Mouse (Mus musculus): Measurements from ENCODE around the gene Rpl21. TPM values are rescaled to one million over a fixed set of nuclear protein-coding genes. Genes with fewer than 3 reads are reported as not detected.

The Rpl21 gene
- polyA plus RNA-seq, 1 experiment, result 486 TPM

GRCm38 (mm10) chr5:146840422-146840821 is 7.7 kb downstream of the Rpl21 start:
- H3K27me3 ChIP-seq (ENCODE audit: control insufficient read depth, insufficient read depth, insufficient read length), result no peaks in the 10 kb centered on the region
- no peak overlapping the region for H3K4me3 ChIP-seq (ENCODE audit: insufficient read depth, poor library complexity, severe bottlenecking)
- no peak overlapping the region for H3ac ChIP-seq (ENCODE audit: control insufficient read depth, insufficient read length, low read depth)
- H3K79me3 ChIP-seq (ENCODE audit: low read depth), result no peaks in the 10 kb centered on the region
- peaks cover 5% of the 10 kb centered on the region for H3K79me2 ChIP-seq (ENCODE audit: control insufficient read depth, insufficient read depth)
- H3K36me3 ChIP-seq (ENCODE audit: control insufficient read depth, insufficient read depth), result peaks cover 41% of the 10 kb centered on the region
- TF ChIP-seq MAX (IDR thresholded peaks at IDR 0.05) (no peak), USF1 (IDR thresholded peaks at IDR 0.05; ENCODE audit: low read depth) (no peak), CEBPB (IDR thresholded peaks at IDR 0.05; ENCODE audit: low read depth) (no peak), MYOG (IDR thresholded peaks at IDR 0.05; ENCODE audit: control insufficient read depth, extremely low read depth, insufficient read length) (no peak), CTCF (IDR thresholded peaks at IDR 0.05; ENCODE audit: control insufficient read depth, insufficient read depth, insufficient read length) (no peak), FOSL1 (IDR thresholded peaks at IDR 0.05; ENCODE audit: insufficient read depth, low read length, poor library complexity, severe bottlenecking) (no peak), MYOD1 (IDR thresholded peaks at IDR 0.05; ENCODE audit: control insufficient read depth, insufficient read length, low read depth) (no peak)

DNA sequence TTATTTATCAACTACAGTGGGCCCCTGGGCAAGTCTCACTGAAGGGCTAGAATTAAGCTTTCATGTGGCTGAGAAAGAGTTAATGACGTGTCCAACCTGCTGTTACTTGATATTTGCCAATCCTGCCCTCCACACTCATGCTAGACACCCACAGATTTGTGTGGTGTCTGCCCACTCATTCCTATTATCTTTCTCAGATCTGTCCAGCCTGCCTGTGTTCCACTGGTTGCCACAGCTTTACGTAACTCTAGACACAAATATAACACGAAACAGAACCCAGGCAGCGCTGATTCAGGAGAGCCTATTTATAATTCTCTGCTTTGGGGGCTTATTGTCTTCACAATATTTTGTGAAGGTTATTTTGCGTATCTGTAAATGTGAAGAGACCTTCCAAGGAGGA is 8.6 kb downstream of the Rpl21 start:
- Histone ChIP-seq H3K4me3 (ENCODE audit: insufficient read depth, poor library complexity, severe bottlenecking) (no peak overlapping the region), H3K27me3 (ENCODE audit: control insufficient read depth, insufficient read depth, insufficient read length) (no peaks in the 10 kb centered on the region), H3K79me3 (ENCODE audit: low read depth) (no peaks in the 10 kb centered on the region), H3K79me2 (ENCODE audit: control insufficient read depth, insufficient read depth) (no peaks in the 10 kb centered on the region), H3ac (ENCODE audit: control insufficient read depth, insufficient read length, low read depth) (no peak overlapping the region), H3K36me3 (ENCODE audit: control insufficient read depth, insufficient read depth) (peaks cover 32% of the 10 kb centered on the region)
- TF ChIP-seq CTCF (IDR thresholded peaks at IDR 0.05; ENCODE audit: control insufficient read depth, insufficient read depth, insufficient read length), result no peak
- no peak for TF ChIP-seq MAX (IDR thresholded peaks at IDR 0.05)
- no peak for TF ChIP-seq FOSL1 (IDR thresholded peaks at IDR 0.05; ENCODE audit: insufficient read depth, low read length, poor library complexity, severe bottlenecking)
- no peak for TF ChIP-seq MYOD1 (IDR thresholded peaks at IDR 0.05; ENCODE audit: control insufficient read depth, insufficient read length, low read depth)
- no peak for TF ChIP-seq MYOG (IDR thresholded peaks at IDR 0.05; ENCODE audit: control insufficient read depth, extremely low read depth, insufficient read length)
- TF ChIP-seq USF1 (IDR thresholded peaks at IDR 0.05; ENCODE audit: low read depth), result no peak
- TF ChIP-seq CEBPB (IDR thresholded peaks at IDR 0.05; ENCODE audit: low read depth), result no peak

DNA sequence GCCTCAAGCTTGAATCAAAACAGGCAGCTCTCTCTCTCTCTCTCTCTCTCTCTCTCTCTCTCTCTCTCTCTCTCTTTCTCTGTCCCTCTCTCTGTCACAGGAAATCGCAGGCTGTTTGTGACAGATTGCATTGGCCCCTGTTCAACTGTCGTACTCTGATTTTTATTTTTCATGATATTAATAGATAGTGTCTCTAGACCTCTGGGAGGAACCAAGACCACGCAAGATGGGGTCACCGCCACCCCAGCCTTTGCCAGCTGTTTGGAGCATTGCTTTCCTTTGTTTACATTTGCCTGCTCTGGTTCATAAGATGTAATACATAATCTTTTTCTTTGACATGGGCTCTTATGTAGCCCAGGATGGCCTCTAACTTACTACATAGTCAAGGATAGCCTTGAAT is 9.3 kb downstream of the Rpl21 start:
- Histone ChIP-seq H3K4me3 (ENCODE audit: insufficient read depth, poor library complexity, severe bottlenecking) (no peak overlapping the region), H3K79me3 (ENCODE audit: low read depth) (no peaks in the 10 kb centered on the region), H3K36me3 (ENCODE audit: control insufficient read depth, insufficient read depth) (peaks cover 26% of the 10 kb centered on the region), H3ac (ENCODE audit: control insufficient read depth, insufficient read length, low read depth) (no peak overlapping the region), H3K79me2 (ENCODE audit: control insufficient read depth, insufficient read depth) (no peaks in the 10 kb centered on the region), H3K27me3 (ENCODE audit: control insufficient read depth, insufficient read depth, insufficient read length) (no peaks in the 10 kb centered on the region)
- TF ChIP-seq MAX (IDR thresholded peaks at IDR 0.05), result no peak
- TF ChIP-seq FOSL1 (IDR thresholded peaks at IDR 0.05; ENCODE audit: insufficient read depth, low read length, poor library complexity, severe bottlenecking), result no peak
- no peak for TF ChIP-seq MYOG (IDR thresholded peaks at IDR 0.05; ENCODE audit: control insufficient read depth, extremely low read depth, insufficient read length)

GRCm38 (mm10) chr5:146844301-146844941 is 11.7 kb downstream of the Rpl21 start:
- peaks cover 11% of the 10 kb centered on the region for H3K36me3 ChIP-seq (ENCODE audit: control insufficient read depth, insufficient read depth)
- TF ChIP-seq MYOD1 (IDR thresholded peaks at IDR 0.05; ENCODE audit: control insufficient read depth, insufficient read length, low read depth) (no peak), USF1 (IDR thresholded peaks at IDR 0.05; ENCODE audit: low read depth) (no peak), FOSL1 (IDR thresholded peaks at IDR 0.05; ENCODE audit: insufficient read depth, low read length, poor library complexity, severe bottlenecking) (no peak), MAX (IDR thresholded peaks at IDR 0.05) (no peak)
- H3K79me3 ChIP-seq (ENCODE audit: low read depth), result no peaks in the 10 kb centered on the region
- H3K4me3 ChIP-seq (ENCODE audit: insufficient read depth, poor library complexity, severe bottlenecking), result no peak overlapping the region
- no peak overlapping the region for H3ac ChIP-seq (ENCODE audit: control insufficient read depth, insufficient read length, low read depth)
- H3K27me3 ChIP-seq (ENCODE audit: control insufficient read depth, insufficient read depth, insufficient read length), result no peaks in the 10 kb centered on the region
- no peaks in the 10 kb centered on the region for H3K79me2 ChIP-seq (ENCODE audit: control insufficient read depth, insufficient read depth)

DNA sequence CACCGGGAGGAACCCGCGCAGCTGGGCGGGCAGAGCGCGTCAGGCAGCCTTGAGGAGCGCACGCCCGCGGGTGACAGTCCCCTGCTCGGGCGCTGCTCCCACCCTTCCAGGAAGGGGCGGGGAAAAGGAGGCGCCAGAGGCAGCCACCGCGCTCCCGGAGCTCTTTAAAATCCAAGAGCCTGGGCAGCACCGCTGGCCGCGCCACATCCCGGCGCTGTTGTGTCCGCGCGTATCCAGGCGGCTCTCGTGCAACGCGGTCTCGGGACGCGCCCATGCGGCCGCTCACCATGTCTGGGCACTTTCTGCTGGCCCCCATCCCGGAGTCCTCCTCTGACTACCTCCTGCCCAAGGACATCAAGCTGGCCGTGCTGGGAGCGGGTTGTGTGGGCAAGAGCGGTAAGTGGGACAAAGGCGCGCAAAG is 12.3 kb downstream of the Rpl21 start, which contains the start of gene Rasl11a:
Rasl11a (plus strand) TSS at position 127 of the 421 bp plus-strand sequence.
- Histone ChIP-seq H3K79me2 (ENCODE audit: control insufficient read depth, insufficient read depth) (no peaks in the 10 kb centered on the region), H3ac (ENCODE audit: control insufficient read depth, insufficient read length, low read depth) (peak within 1 kb of the TSS; percentile 53), H3K79me3 (ENCODE audit: low read depth) (no peaks in the 10 kb centered on the region), H3K27me3 (ENCODE audit: control insufficient read depth, insufficient read depth, insufficient read length) (no peaks in the 10 kb centered on the region), H3K36me3 (ENCODE audit: control insufficient read depth, insufficient read depth) (peaks cover 8% of the 10 kb centered on the region), H3K4me3 (ENCODE audit: insufficient read depth, poor library complexity, severe bottlenecking) (peak within 1 kb of the TSS; percentile 33)
- TF ChIP-seq MYOD1 (IDR thresholded peaks at IDR 0.05; ENCODE audit: control insufficient read depth, insufficient read length, low read depth), result no peak
- no peak for TF ChIP-seq CEBPB (IDR thresholded peaks at IDR 0.05; ENCODE audit: low read depth)
- no peak for TF ChIP-seq FOSL1 (IDR thresholded peaks at IDR 0.05; ENCODE audit: insufficient read depth, low read length, poor library complexity, severe bottlenecking)
- peak; percentile 59 for TF ChIP-seq MAX (IDR thresholded peaks at IDR 0.05)
- no peak for TF ChIP-seq MYOG (IDR thresholded peaks at IDR 0.05; ENCODE audit: control insufficient read depth, extremely low read depth, insufficient read length)

DNA sequence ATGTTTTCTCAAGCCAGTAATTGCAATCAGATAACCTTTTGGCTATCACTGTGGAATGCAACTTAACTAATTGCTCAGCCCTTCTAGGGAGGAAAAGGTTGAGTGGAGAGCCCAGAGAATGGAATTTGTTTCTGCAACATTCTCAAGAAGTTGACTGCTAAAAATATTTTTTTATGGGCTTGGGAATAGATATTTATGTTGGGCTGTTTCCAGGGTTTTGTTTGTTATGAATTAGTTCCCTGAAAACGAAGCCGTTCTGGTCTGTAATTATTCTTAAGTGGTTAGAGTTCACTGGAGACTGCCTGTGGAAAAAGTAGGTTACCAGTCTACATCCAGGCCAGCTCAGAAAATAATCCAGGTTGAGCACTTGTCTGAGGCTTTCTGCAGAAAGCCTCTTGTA is 13.8 kb downstream of the Rpl21 start:
- TF ChIP-seq USF1 (IDR thresholded peaks at IDR 0.05; ENCODE audit: low read depth) (no peak), MYOG (IDR thresholded peaks at IDR 0.05; ENCODE audit: control insufficient read depth, extremely low read depth, insufficient read length) (no peak), CTCF (IDR thresholded peaks at IDR 0.05; ENCODE audit: control insufficient read depth, insufficient read depth, insufficient read length) (no peak), CEBPB (IDR thresholded peaks at IDR 0.05; ENCODE audit: low read depth) (no peak), MAX (IDR thresholded peaks at IDR 0.05) (no peak), FOSL1 (IDR thresholded peaks at IDR 0.05; ENCODE audit: insufficient read depth, low read length, poor library complexity, severe bottlenecking) (no peak), MYOD1 (IDR thresholded peaks at IDR 0.05; ENCODE audit: control insufficient read depth, insufficient read length, low read depth) (no peak)
- Histone ChIP-seq H3K4me3 (ENCODE audit: insufficient read depth, poor library complexity, severe bottlenecking) (no peak overlapping the region), H3ac (ENCODE audit: control insufficient read depth, insufficient read length, low read depth) (no peak overlapping the region), H3K27me3 (ENCODE audit: control insufficient read depth, insufficient read depth, insufficient read length) (no peaks in the 10 kb centered on the region), H3K79me2 (ENCODE audit: control insufficient read depth, insufficient read depth) (no peaks in the 10 kb centered on the region), H3K79me3 (ENCODE audit: low read depth) (no peaks in the 10 kb centered on the region), H3K36me3 (ENCODE audit: control insufficient read depth, insufficient read depth) (peaks cover 8% of the 10 kb centered on the region)

All from C2C12 (cell line).